Mouse (Mus musculus): ENCODE data around the gene Ttll9. TPM values are rescaled to one million over a fixed set of nuclear protein-coding genes. Genes with fewer than 3 reads are reported as not detected.

Gene Ttll9
- total RNA-seq, 2 experiments from 2014 or later = 2.3 to 2.9 TPM

DNA sequence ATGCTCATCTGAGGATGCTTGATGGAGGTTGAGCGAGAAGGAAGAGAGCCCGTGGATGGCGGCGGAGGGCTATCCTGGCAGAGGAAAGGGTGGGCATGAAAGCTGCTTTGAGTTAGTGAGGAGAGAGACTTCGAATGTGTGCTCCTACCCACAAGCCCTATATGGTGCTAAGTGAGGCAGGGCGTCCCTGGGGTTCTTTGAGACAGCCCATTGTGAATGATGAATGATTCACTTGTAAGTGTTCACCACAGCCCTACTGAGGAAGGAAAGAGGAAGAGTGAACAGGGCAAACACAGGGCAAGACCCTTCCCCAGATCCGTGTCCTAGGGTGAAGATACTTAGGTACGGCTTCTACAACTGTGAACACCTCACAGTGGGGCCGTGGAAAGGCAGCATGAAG is 35.4 kb upstream of the Ttll9 start:
- no peak overlapping the region for H3K27ac ChIP-seq
- intact Hi-C loops (cut with DNase I) = no loop called here
- no peak for DNase-seq (ENCODE audit: extremely low spot score in 1 of 2, low spot score in 2 of 2)
- no peak for TF ChIP-seq CTCF (IDR thresholded peaks at IDR 0.05)
- no peak overlapping the region for H3K4me3 ChIP-seq

DNA sequence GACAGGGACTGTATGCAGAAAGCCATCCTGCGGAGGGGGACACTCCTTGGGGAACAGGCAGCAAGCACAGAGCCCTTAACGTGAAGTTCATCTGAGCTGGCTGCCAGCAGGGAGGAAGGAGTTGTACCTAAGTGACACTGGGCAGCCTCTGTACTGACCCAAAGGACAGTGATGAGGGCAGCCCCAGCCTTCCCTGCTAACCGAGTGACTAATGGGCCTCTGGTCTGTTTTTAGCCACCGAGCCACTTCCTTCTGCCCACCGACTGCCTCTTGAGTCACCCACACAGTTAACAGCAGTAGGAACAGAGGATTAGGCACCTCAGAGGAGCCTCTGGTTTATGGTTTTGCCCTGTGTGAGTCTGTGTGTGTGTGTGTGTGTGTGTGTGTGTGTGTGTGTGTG is 34.9 kb upstream of the Ttll9 start:
- DNase-seq (ENCODE audit: extremely low spot score in 1 of 2, low spot score in 2 of 2) = peak in 1 of 2 experiments; percentile 18
- intact Hi-C loops (cut with DNase I) = no loop called here
- no peak for TF ChIP-seq CTCF (IDR thresholded peaks at IDR 0.05)

GRCm38 (mm10) chr2:152928219-152928987 is 33.9 kb upstream of the Ttll9 start:
- TF ChIP-seq CTCF (IDR thresholded peaks at IDR 0.05) = no peak
- Histone ChIP-seq H3K4me3 (no peak overlapping the region), H3K27ac (no peak overlapping the region)
- intact Hi-C loops (cut with DNase I) = no loop called here
- no peak for DNase-seq (ENCODE audit: extremely low spot score in 1 of 2, low spot score in 2 of 2)

More for the DNA sequence above, 34.9 kb upstream of the Ttll9 start:
- Histone ChIP-seq H3K27ac (no peak overlapping the region), H3K4me3 (no peak overlapping the region)

- Histone ChIP-seq H3K27ac (no peak overlapping the region), H3K4me3 (no peak overlapping the region)
- intact Hi-C loops (cut with DNase I) = no loop called here
- DNase-seq (ENCODE audit: extremely low spot score in 1 of 2, low spot score in 2 of 2) = no peak
- TF ChIP-seq CTCF (IDR thresholded peaks at IDR 0.05) = no peak
Observed at GRCm38 (mm10) chr2:152928988-152929370, 33.3 kb upstream of the Ttll9 start.

GRCm38 (mm10) chr2:152930276-152930675 is 32.0 kb upstream of the Ttll9 start:
- no peak for DNase-seq (ENCODE audit: extremely low spot score in 1 of 2, low spot score in 2 of 2)
- intact Hi-C loops (cut with DNase I) = no loop called here
- H3K4me3 ChIP-seq = no peak overlapping the region
- TF ChIP-seq CTCF (IDR thresholded peaks at IDR 0.05) = no peak
- H3K27ac ChIP-seq = no peak overlapping the region

- no peak for DNase-seq (ENCODE audit: extremely low spot score in 1 of 2, low spot score in 2 of 2)
- H3K27ac ChIP-seq = no peak overlapping the region
- no peak for TF ChIP-seq CTCF (IDR thresholded peaks at IDR 0.05)
- intact Hi-C loops (cut with DNase I) = no loop called here
- H3K4me3 ChIP-seq = no peak overlapping the region
Observed at GRCm38 (mm10) chr2:152931456-152932160, 30.7 kb upstream of the Ttll9 start.

DNA sequence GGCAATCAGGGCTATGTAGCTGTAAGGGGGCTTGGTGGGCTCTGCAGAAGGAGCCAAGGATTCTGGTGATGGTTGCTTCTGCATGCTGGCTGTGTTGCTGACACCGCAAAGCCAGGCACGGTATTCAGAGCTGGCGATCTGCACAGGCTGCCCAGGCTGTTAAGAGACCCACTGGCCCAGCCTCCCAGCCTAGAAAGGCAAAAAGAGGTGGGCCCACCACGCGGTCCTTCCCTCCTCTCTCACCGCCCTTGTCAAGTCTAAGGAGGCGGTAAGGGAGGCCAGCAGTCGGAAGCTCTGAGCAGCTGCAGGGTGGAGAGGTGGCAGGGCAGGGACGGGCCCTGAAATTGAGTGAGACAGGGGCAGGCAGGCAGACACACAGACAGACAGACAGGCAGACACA is 29.2 kb upstream of the Ttll9 start, which contains the start of gene Foxs1:
Foxs1 (minus strand) TSS at position 161 of the 400 bp plus-strand sequence.
- intact Hi-C loops (cut with DNase I) = no loop called here
- no peak within 1 kb of the TSS for H3K4me3 ChIP-seq
- no peak for DNase-seq (ENCODE audit: extremely low spot score in 1 of 2, low spot score in 2 of 2)
- TF ChIP-seq CTCF (IDR thresholded peaks at IDR 0.05) = no peak
- no peak within 1 kb of the TSS for H3K27ac ChIP-seq

- no peak overlapping the region for H3K4me3 ChIP-seq
- no peak overlapping the region for H3K27ac ChIP-seq
- TF ChIP-seq CTCF (IDR thresholded peaks at IDR 0.05) = peak; percentile 65
- peak in 1 of 2 experiments; percentile 58 for DNase-seq (ENCODE audit: extremely low spot score in 1 of 2, low spot score in 2 of 2)
- intact Hi-C loops (cut with DNase I) = no loop called here
Observed at GRCm38 (mm10) chr2:152933614-152934013, 28.7 kb upstream of the Ttll9 start.

DNA sequence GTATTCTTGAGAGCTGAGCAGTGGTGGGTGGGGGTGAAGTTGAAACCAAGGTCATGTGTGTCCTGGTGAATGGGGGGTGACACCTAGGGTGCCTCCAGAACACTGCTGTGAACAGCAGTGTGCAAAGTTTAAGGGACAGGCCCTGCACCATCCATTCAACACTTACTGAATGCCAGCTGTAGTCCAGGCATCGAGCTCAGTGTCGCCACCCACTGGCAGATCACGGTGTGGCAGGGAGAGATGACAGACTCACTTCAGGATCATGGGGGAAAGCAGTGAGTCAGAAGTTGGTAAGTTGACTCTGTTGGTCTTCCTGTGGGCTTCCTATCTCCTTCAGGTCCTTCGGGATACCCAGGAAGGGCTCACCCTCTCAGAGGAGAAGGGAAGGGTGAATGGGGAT is 22.4 kb upstream of the Ttll9 start:
- intact Hi-C loops (cut with DNase I) = no loop called here
- peak; percentile 72 for TF ChIP-seq CTCF (IDR thresholded peaks at IDR 0.05)
- H3K27ac ChIP-seq = no peak overlapping the region
- no peak overlapping the region for H3K4me3 ChIP-seq
- DNase-seq (ENCODE audit: extremely low spot score in 1 of 2, low spot score in 2 of 2) = peak in 1 of 2 experiments; percentile 48

DNA sequence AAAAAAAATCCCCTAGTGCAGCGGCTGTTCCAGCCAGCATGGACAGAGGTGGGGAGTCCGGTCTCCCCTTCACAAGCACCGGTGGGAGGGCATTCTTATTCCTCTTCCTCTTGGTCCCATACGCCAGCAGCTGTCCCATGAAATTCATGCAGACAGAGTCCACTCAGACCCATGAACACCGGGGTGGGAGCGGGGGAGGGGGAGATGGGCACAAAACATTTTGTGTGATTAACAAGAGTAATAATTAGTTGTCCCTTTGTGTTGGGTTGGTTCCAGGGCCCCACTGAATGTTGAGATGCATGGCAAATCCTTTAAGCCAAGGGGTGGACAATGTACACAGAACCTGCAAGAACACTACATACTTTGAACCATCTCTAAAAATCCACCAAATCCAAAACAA is 21.2 kb upstream of the Ttll9 start:
- DNase-seq (ENCODE audit: extremely low spot score in 1 of 2, low spot score in 2 of 2) = no peak
- Histone ChIP-seq H3K27ac (no peak overlapping the region), H3K4me3 (no peak overlapping the region)
- no peak for TF ChIP-seq CTCF (IDR thresholded peaks at IDR 0.05)
- intact Hi-C loops (cut with DNase I) = no loop called here

GRCm38 (mm10) chr2:152941776-152942175 is 20.5 kb upstream of the Ttll9 start:
- TF ChIP-seq CTCF (IDR thresholded peaks at IDR 0.05) = no peak
- no peak overlapping the region for H3K27ac ChIP-seq
- intact Hi-C loops (cut with DNase I) = no loop called here
- H3K4me3 ChIP-seq = no peak overlapping the region
- no peak for DNase-seq (ENCODE audit: extremely low spot score in 1 of 2, low spot score in 2 of 2)

DNA sequence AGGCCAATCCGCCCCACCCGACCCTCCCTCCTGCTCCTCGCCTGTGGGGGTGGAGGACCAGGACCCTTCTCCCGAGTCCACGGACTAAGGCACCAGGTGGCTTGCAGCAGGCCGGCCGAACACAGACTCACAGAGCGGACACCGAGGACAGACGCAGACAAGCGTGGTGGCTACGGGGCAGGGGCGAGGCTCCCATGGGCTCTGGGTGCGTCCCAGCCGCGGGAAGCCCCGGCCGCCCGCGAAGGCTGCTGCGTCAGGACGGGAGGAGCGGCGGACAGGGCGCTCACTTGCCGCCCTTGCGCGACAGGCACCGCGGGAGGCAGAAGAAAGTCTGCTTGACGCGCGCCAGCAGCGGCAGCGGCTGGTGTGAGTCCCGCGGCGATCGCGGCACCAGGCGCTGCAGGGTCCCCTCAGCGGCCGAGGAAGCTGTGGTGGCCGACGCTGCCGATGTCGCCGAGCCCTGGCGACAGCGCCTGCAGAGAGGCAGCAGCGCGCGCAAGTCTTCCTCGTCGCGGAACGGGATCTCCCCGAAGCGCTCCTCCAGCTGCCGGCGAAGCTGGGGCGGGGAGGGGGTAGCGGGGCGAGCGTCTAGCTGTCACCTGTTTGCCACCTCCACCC is 19.3 kb upstream of the Ttll9 start:
- Histone ChIP-seq H3K27ac (no peak overlapping the region), H3K4me3 (peak overlapping the region; percentile 44)
- DNase-seq (ENCODE audit: extremely low spot score in 1 of 2, low spot score in 2 of 2) = no peak
- intact Hi-C loops (cut with DNase I) = no loop called here
- no peak for TF ChIP-seq CTCF (IDR thresholded peaks at IDR 0.05)
